Mouse (Mus musculus) forebrain, embryonic 14.5 days (tissue): ENCODE data around the gene Slc16a8. TPM values are rescaled to one million over a fixed set of nuclear protein-coding genes. Genes with fewer than 3 reads are reported as not detected.

Source experiments
- ATAC-seq: fragments of 200-750 bp; cut with Nextera tagmentation; 2 replicates; pipeline ENCODE4 v1.8.0; 2017; ENCODE audit warnings: mild to moderate bottlenecking, moderate library complexity
- DNase-seq: peaks from one replicate; pipeline ENCODE4 v3.0.0-alpha.2; 2015; ENCODE audit warnings: low spot score
- H3K27ac ChIP-seq: fragments of 300-500 bp; sonication (generic); 2 replicates; pipeline ENCODE4 v1.5.1; 2014; ENCODE audit warnings: low read depth, mild to moderate bottlenecking, control low read depth, low read length, moderate library complexity
- H3K27me3 ChIP-seq: fragments of 300-500 bp; sonication (generic); replicated peaks from 2 replicates; pipeline ENCODE4 v1.6.1; 2014; ENCODE audit warnings: low read length, control low read depth, mixed read lengths; ENCODE audit not compliant: control insufficient read depth, insufficient read depth
- H3K36me3 ChIP-seq: fragments of 300-500 bp; sonication (generic); 2 replicates; pipeline ENCODE4 v1.6.1; 2014; ENCODE audit warnings: low read length, control low read depth; ENCODE audit not compliant: control insufficient read depth, insufficient read depth
- H3K4me1 ChIP-seq: fragments of 300-500 bp; sonication (generic); 2 replicates; pipeline ENCODE4 v1.6.1; 2014; ENCODE audit warnings: antibody characterized with exemption, low read length, control low read depth; ENCODE audit not compliant: control insufficient read depth, insufficient read depth
- H3K4me2 ChIP-seq: fragments of 300-500 bp; sonication (generic); 2 replicates; pipeline ENCODE4 v1.6.1; 2014; ENCODE audit warnings: mild to moderate bottlenecking, control low read depth, low read length
- H3K4me3 ChIP-seq: fragments of 300-500 bp; sonication (generic); 2 replicates; pipeline ENCODE4 v1.5.1; 2014; ENCODE audit warnings: low read depth, low read length, control low read depth
- H3K9ac ChIP-seq: fragments of 300-500 bp; sonication (generic); 2 replicates; pipeline ENCODE4 v1.6.1; 2014; ENCODE audit warnings: mild to moderate bottlenecking, low read length, control low read depth, moderate library complexity
- H3K9me3 ChIP-seq: fragments of 300-500 bp; sonication (generic); replicated peaks from 2 replicates; pipeline ENCODE4 v1.6.1; 2016; ENCODE audit warnings: low read length, control low read depth, mixed read lengths; ENCODE audit not compliant: control insufficient read depth
- WGBS: fragments of 180-500 bp; shearing (Covaris S2); extraction: QIAGEN DNeasy Blood & Tissue Kit; methylation state at CpG from one replicate; pipeline ENCODE4 v1.1.7; 2014; 5-methylcytosine and 5-hydroxymethylcytosine counted together
- polyA plus RNA-seq: library from polyadenylated mRNA; unstranded; fragments of >200 nt; fragmentation: Nextera tagmentation; extraction: Ambion mirVana; gene quantifications from 2 replicates; pipeline ENCODE4 v1.2.1, GENCODE M21; 2014

Slc16a8 gene
- polyA plus RNA-seq, 1 experiment from 2014 or later = 0.60 TPM

DNA sequence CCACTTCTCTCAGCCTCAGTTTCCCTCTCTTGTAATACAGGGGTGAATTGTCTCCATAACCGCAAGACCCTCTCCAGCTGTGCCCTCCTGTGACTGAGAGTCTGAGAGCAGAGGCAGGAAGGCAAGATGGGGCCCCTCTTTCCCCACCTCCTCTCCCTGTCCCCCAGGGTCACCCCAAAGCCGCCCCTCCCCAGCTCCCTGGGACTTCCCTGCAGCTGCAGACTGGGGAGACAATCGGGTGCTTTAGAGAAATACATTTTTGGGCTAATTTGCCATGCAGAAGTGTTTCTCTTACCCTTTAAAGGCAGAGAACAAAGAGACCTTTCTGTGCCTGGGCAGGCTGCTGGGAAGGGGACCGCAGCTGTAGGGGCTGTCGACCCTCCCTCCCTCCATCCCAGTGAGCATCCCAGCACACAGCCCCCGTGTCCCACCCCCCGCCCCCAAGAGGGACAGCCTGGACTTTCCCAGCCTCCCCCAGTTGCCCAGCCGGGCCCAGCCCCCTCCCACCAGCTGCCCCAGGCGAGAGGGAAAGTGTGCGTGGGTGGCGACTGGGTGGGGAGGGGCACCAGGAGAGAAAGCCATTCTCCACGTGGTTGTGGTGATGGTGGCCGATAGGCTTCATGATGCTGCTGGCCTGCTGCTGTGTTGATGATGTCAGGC lies 52.9 kb downstream of the Slc16a8 start:
- Histone ChIP-seq H3K4me2 (peak overlapping the region; percentile 28), H3K36me3 (no peaks in the 10 kb centered on the region), H3K4me3 (no peak overlapping the region), H3K4me1 (peaks cover 12% of the 10 kb centered on the region), H3K9me3 (no peaks in the 10 kb centered on the region), H3K27ac (peak overlapping the region; percentile 69; the same call in 1 of the 2 replicates), H3K9ac (peak overlapping the region; percentile 26; the same call in 1 of the 2 replicates), H3K27me3 (no peaks in the 10 kb centered on the region)
- peak; percentile 60 for DNase-seq
- WGBS = 10% methylated on average over 13 of the region's 13 CpGs
- peak; percentile 87 for ATAC-seq

Other genes with a start within 250 kb of the Slc16a8 start
- 155 and 238 TPM in 2 replicates for gene H1f0, start 226.3 kb downstream of the Slc16a8 start, polyA plus RNA-seq
- not detected in 2 replicates for gene Galr3, start 212.9 kb downstream of the Slc16a8 start, polyA plus RNA-seq
- 51.3 and 53.3 TPM in 2 replicates for gene Ankrd54, start 191.9 kb downstream of the Slc16a8 start, polyA plus RNA-seq
- gene Eif3l, start 179.6 kb downstream of the Slc16a8 start, polyA plus RNA-seq = 191 and 209 TPM in 2 replicates
- gene Micall1, start 145.9 kb downstream of the Slc16a8 start, polyA plus RNA-seq = 5.7 and 6.3 TPM in 2 replicates
- gene Polr2f, start 113.8 kb downstream of the Slc16a8 start, polyA plus RNA-seq = 319 and 356 TPM in 2 replicates
- 14.8 and 17.1 TPM in 2 replicates for gene 1700088E04Rik, start 113.5 kb downstream of the Slc16a8 start, polyA plus RNA-seq
- gene Sox10, start 89.5 kb downstream of the Slc16a8 start, polyA plus RNA-seq = 0.89 and 1.9 TPM in 2 replicates
- gene Pick1, start 25.6 kb downstream of the Slc16a8 start, polyA plus RNA-seq = 36.9 and 45.3 TPM in 2 replicates
- gene Gm49486, start 25.4 kb downstream of the Slc16a8 start, polyA plus RNA-seq = 0.69 and 0.98 TPM in 2 replicates
- 1.4 and 2.6 TPM in 2 replicates for gene Baiap2l2, start 30.8 kb upstream of the Slc16a8 start, polyA plus RNA-seq
- 14.0 and 18.9 TPM in 2 replicates for gene Pla2g6, start 73.6 kb upstream of the Slc16a8 start, polyA plus RNA-seq
- 0.72 and 1.6 TPM in 2 replicates for gene Maff, start 91.9 kb upstream of the Slc16a8 start, polyA plus RNA-seq
- 20.3 and 30.6 TPM in 2 replicates for gene Tmem184b, start 148.8 kb upstream of the Slc16a8 start, polyA plus RNA-seq
- gene Csnk1e, start 200.8 kb upstream of the Slc16a8 start, polyA plus RNA-seq = 114 and 158 TPM in 2 replicates